Mouse (Mus musculus): ENCODE data around the gene Myh3.

The Myh3 gene

DNA sequence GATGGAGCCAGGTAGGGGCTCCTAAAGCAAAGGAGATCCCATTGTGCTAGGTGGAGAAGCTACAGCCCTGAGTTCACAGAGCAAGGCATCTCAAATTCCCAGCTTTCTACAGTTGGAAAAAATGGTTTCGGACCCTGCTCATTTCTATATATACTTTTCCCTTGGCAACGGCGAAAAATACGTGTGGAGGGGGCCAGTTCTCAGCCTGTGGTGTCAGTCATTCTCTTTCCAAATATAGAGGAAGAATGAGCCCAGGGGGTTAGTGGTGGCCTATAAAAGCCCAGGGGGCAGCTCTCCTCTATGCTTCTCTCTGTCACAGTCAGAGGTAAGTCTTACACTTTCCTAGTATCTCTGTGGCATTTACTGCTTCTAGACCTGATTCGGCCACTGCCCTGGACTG is at the start of gene Myh3:
Gene Myh3, plus strand, starts transcription at position 301 of the 400 bp plus-strand sequence.
- DNase-seq = no peak

DNA sequence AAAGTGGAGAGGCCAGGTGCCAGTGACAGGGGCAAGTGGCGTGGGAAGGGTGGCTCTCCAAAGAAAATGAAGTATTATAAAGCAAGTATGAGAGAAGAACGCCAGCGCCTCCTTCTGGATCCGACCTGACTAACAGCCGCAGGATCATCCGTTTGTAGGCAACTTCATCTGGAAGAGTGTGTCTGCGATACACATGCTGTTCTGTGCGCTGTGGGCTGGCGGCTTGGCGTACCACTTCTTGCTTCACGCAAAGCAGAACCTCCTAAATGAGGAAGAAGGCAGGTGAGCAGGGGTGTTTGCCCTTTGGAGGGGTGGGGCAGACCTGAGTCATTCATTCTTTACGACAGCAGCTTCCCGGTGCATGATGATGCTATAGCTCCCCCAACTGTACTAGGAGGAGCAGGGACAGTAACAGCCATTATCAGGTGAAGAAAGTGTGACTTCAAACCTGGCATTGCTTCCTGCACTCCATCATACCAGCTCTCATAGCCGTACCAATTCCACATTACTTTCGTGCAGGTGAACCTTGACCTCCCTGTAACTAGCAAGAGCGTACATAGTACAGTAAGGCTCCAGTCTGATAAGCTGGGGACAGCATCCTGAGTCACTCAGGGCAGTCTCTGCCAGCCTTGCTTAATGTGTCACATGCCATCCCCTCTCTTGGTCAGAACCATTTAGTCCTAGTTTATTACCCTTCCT is 47.0 kb upstream of the Myh3 start:
- no peak for DNase-seq

- DNase-seq = no peak
Measured at GRCm38 (mm10) chr11:67031603-67031915, 46.5 kb upstream of the Myh3 start.

DNA sequence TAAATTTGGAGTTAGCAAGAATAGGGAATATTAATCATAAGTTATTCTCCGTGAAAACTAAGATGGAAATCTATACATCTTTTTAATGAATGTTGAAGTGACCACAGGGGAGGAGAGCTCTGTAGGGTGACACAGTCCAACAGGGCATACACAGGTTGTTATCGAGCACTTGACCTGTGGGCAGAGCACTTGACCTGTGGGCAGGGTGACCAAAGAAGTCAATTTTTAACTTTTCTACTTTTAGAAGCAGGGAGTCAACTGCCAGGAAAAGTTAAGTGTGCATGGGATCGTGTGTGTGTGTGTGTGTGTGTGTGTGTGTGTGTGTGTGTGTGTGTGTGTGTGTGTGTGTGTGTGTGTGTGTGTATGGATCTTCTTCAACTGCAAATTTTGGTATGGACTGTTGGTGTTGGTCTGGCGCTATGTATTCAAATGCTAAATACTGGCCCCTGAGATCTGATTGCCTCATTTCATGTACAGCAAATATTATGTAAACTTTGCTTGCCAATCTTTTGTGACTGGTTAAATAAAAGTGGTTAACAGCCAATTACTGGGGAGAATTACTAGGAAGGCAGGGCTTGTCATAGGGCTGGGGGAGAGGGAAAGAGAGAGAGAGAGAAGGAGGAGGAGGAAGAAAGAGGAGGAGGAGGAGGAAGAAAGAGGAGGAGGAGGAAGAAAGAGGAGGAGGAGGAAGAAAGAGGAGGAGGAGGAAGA is 43.2 kb upstream of the Myh3 start:
- no peak for DNase-seq

GRCm38 (mm10) chr11:67036229-67036628 is 41.9 kb upstream of the Myh3 start:
- no peak for DNase-seq

DNA sequence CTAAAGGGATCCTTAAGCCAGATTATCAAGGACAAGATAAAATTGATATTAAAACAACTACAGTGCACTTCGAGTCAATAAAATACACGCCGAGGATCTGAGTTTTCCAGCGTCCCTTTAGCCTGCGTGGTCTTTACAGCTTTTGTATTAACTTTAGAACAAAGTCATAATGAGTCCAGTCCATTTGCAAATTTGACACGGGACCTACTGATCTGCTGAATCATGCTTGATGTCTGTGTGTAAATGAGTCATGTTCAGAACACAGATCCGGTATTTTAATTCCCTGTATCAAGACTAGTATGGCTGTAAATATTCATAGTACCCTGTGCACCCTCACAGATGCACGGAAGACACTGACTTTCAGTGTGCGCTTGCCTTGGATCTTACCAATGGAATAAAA is 41.2 kb upstream of the Myh3 start:
- DNase-seq = no peak

- no peak for DNase-seq
Measured at GRCm38 (mm10) chr11:67039799-67040198, 38.3 kb upstream of the Myh3 start.

- DNase-seq = no peak
Measured at GRCm38 (mm10) chr11:67040483-67040882, 37.6 kb upstream of the Myh3 start.

- no peak for DNase-seq
Measured at GRCm38 (mm10) chr11:67043007-67043406, 35.1 kb upstream of the Myh3 start.

DNA sequence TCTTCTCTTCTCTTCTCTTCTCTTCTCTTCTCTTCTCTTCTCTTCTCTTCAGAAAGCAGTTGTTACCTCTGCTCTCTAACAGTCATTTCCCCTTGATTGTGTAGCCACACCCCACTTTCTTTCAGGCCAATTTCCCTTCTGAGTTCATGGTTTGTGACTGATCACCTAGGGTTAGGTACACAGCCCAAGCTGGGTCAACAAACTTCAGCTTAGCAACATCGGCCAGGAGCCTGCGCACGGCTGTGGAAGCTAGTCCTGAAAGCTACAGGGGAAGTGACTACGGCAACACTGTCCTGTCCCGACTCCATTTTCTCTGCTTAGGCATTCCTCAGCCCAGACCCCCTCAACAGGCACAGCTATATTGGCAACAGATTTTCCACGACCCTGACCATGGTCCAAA is 33.1 kb upstream of the Myh3 start:
- no peak for DNase-seq

GRCm38 (mm10) chr11:67047199-67047598 is 30.9 kb upstream of the Myh3 start:
- no peak for DNase-seq

- DNase-seq = no peak
Measured at GRCm38 (mm10) chr11:67048496-67048895, 29.6 kb upstream of the Myh3 start.

GRCm38 (mm10) chr11:67049256-67049655 is 28.8 kb upstream of the Myh3 start:
- DNase-seq = no peak

GRCm38 (mm10) chr11:67051676-67052320 is 26.3 kb upstream of the Myh3 start:
- DNase-seq = no peak

DNA sequence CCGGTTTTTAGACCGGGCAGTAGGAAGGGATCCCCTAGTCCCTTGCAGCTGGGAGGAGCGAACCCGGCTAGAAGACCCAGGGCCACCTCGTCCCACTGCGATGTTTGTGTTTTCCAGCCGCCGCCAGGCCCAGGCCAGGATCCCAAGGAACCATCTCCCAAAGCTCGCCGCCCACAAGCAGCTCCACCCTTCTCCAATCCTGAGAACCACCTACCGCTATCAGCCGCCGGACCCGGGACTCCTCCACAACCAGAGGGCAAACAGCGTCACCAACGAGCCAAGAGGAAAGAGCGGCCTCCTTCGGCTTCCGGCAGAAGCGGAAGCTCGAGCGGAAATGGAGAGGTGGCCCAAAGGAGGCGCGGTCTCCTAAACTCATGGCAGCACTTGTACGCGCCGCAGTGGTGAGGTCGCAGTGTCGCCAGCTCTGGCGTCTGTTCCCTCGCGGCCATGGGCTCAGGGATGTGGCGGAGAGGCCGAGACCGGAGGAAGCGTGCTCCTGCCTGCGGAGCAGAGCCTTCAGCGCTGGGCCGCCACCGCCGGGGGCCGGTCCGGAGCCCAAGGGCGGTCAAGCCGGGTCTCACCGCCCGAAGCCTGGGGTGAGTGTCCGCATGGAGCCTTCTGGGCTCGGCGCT is 25.7 kb upstream of the Myh3 start, which contains the start of the genes Adprm and Sco1:
Gene Adprm, minus strand, starts transcription at position 274 of the 632 bp plus-strand sequence.
Gene Sco1, plus strand, starts transcription at position 350 of the 632 bp plus-strand sequence.
- DNase-seq = peak; percentile 79

DNA sequence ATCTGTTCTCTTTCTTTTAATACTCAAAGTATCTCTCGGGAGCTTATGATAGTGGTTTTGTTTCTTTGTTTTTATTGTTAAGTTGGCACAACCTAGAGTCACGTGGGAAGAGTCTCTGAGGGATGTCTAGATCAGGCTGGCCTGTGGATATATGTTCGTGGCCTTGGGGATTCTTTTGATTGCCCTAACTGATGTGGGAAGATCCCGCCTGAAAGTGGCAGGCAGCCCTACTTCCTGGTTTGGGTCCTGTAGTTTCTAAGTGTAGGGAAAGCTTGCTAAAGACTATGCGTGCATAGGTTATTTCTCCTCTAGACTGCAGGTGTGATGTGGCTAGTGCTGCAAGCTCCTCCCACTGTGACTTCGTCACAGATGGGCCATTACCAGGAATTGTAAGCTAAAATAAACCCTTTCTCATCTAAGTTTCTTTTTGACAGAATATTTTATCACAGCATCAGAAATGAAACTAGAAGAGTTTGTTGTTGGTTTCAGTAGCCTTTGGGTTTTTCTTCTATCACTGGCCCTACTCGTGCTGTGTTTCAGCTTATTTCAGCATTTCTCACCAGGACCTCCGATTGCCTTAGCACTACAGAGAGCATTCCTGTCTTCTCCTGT is 23.2 kb upstream of the Myh3 start:
- no peak for DNase-seq

GRCm38 (mm10) chr11:67061311-67061710 is 16.8 kb upstream of the Myh3 start:
- DNase-seq = no peak

GRCm38 (mm10) chr11:67062726-67063125 is 15.4 kb upstream of the Myh3 start:
- no peak for DNase-seq

DNA sequence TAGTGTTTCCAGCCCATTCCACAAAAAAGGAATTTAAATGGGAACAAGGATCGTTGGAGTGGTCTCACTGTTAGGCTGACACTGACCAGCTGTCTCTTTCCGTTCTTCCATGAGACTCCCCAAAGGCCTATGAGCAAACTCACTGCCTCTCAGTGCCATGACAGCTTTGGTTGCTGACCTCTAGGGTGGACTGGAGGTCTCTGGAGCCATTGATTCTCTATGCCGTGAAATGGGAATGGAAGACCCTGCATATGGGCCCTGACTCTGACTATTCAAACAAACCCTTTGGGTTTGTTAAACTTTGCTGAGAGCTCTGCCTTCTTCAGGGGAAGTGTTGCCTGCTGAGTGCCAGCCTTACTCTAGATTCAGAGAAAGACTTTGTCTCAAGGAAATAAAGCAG is 10.4 kb upstream of the Myh3 start:
- DNase-seq = no peak

- no peak for DNase-seq
Measured at GRCm38 (mm10) chr11:67072615-67073130, 5.4 kb upstream of the Myh3 start.

DNA sequence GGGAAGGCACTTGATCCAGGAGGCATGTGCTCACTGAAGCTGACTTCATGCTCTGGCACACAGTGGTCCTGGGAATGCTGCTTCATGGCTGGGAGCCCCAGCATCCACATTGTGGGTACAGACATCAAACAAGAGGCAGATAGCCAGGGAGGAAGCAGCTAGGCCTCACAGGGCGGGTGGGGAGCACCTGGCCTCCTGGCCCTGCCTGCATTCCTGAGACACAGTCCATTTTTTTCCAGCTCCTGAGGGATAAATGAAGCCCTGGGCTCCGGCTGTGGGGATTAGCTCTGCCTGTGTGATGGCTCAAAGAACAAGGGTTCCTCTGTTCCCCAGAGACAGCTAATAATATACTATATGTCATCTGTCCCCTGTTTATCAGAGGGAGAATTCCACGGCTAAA is 3.1 kb upstream of the Myh3 start:
- no peak for DNase-seq

GRCm38 (mm10) chr11:67076781-67077180 is 1.3 kb upstream of the Myh3 start:
- DNase-seq = no peak

GRCm38 (mm10) chr11:67077435-67077834 is 665 bp upstream of the Myh3 start:
- no peak for DNase-seq

Data from right cerebral cortex, postnatal 14 days (tissue).